Mouse (Mus musculus): Measurements from ENCODE around the gene Gsdma2. TPM values are rescaled to one million over a fixed set of nuclear protein-coding genes. Genes with fewer than 3 reads are reported as not detected.
"Not testable (repeated sequence)": the region's sequence is repeated elsewhere in the genome, so short reads cannot be mapped to it uniquely, and the experiment has no call there.

The Gsdma2 gene
- polyA plus RNA-seq, 1 experiment: not detected

DNA sequence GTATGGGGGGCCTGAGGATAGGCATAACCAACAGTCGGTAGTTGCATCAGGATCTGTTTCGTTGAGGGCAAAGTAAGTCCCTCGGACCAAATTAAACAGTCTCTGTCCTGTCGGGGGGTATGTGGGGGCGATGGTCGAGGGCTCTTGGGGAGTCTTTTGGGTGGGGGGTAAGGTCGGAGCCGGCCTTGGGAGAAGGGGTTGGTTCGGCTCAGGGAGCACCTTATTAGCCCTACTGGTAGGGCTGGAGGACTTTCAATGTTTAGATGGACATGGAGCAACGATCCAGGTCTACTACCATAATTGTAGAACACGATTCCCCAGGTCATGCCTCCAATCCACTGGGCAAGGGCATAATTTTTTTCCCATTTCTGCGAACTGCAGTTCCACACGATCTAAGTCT lies 25.8 kb upstream of the Gsdma2 start:
- Histone ChIP-seq H3K4me3 (no peak overlapping the region), H3K4me2 (ENCODE audit: low read depth) (no peak overlapping the region), H3K27me3 (ENCODE audit: control insufficient read depth, insufficient read depth, insufficient read length) (peaks cover 13% of the 10 kb centered on the region), H3K79me2 (ENCODE audit: control insufficient read depth, insufficient read depth) (no peaks in the 10 kb centered on the region), H3ac (ENCODE audit: control insufficient read depth, insufficient read length) (no peak overlapping the region), H3K36me3 (ENCODE audit: control insufficient read depth, insufficient read depth) (no peaks in the 10 kb centered on the region)
- no peak for TF ChIP-seq POLR2AphosphoS2 (IDR thresholded peaks at IDR 0.05; ENCODE audit: insufficient read length, low read depth)
- TF ChIP-seq TCF3 (IDR thresholded peaks at IDR 0.05; ENCODE audit: insufficient read length, low read depth): no peak

GRCm38 (mm10) chr11:98623981-98624380 lies 22.6 kb upstream of the Gsdma2 start:
- H3K4me3 ChIP-seq; H3K79me2 ChIP-seq (ENCODE audit: control insufficient read depth, insufficient read depth); H3K36me3 ChIP-seq (ENCODE audit: control insufficient read depth, insufficient read depth); H3ac ChIP-seq (ENCODE audit: control insufficient read depth, insufficient read length); H3K4me2 ChIP-seq (ENCODE audit: low read depth): not testable (repeated sequence)
- H3K27me3 ChIP-seq (ENCODE audit: control insufficient read depth, insufficient read depth, insufficient read length): peaks cover 31% of the 10 kb centered on the region

GRCm38 (mm10) chr11:98624381-98624780 lies 22.2 kb upstream of the Gsdma2 start:
- not testable (repeated sequence) for H3K4me3 ChIP-seq; H3K36me3 ChIP-seq (ENCODE audit: control insufficient read depth, insufficient read depth); H3K79me2 ChIP-seq (ENCODE audit: control insufficient read depth, insufficient read depth); H3K4me2 ChIP-seq (ENCODE audit: low read depth); H3ac ChIP-seq (ENCODE audit: control insufficient read depth, insufficient read length)
- peaks cover 35% of the 10 kb centered on the region for H3K27me3 ChIP-seq (ENCODE audit: control insufficient read depth, insufficient read depth, insufficient read length)

DNA sequence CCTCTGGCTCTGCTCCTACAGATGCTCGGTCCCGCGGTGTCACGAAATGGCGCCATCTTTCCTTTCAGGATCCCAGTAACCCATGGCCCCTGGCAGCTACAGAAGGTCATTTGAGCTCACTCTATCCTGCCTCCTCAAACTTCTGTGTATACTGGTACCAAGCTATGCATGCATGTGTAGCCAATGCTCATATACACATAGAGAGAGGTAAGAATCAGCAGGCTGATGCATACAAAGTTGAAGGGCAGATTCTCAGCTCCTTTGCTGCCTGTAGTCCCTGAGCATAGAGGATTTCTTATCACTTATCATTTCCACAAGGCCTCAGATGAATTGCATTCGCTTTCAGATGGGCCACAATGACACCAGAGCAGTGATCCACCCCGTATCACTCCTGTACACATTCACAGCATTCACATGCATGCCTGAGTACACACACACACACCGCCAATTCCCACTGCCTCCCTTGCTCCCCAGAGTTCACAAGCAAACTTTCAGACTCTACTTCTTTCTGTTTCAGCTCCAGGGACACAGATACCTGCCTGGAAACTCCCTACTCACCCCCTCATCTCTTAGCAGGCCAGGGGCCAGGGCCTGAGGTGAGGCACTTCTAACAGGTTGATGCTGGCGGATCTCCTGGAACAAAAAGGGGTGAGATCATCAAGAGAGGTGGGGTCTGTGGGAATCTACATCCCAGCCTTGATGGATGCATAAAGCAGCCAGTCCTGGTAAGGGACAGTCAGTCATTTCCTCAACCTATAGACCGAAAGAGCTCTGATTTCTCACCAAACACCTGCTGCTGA lies 20.7 kb upstream of the Gsdma2 start, which contains the start of the genes Gm12355 and Gsdma3:
Gene Gm12355 (minus strand): TSS at position 51 of the 800 bp plus-strand sequence.
Gene Gsdma3 (plus strand): TSS at position 750 of the 800 bp plus-strand sequence.
- Histone ChIP-seq H3K4me3 (no peak within 1 kb of the TSS), H3K27me3 (ENCODE audit: control insufficient read depth, insufficient read depth, insufficient read length) (peaks cover 49% of the 10 kb centered on the region), H3K4me2 (ENCODE audit: low read depth) (no peak within 1 kb of the TSS), H3K79me2 (ENCODE audit: control insufficient read depth, insufficient read depth) (no peaks in the 10 kb centered on the region), H3K36me3 (ENCODE audit: control insufficient read depth, insufficient read depth) (no peaks in the 10 kb centered on the region), H3ac (ENCODE audit: control insufficient read depth, insufficient read length) (no peak within 1 kb of the TSS)
- TF ChIP-seq MYOD1 (IDR thresholded peaks at IDR 0.05; ENCODE audit: control insufficient read depth in 1 of 3, insufficient read length in 2 of 3, low read depth in 2 of 3): no peak
- no peak for TF ChIP-seq USF1 (IDR thresholded peaks at IDR 0.05; ENCODE audit: low read depth)
- no peak for TF ChIP-seq E2F4 (IDR thresholded peaks at IDR 0.05; ENCODE audit: insufficient read depth)
- TF ChIP-seq SRF (IDR thresholded peaks at IDR 0.05; ENCODE audit: control insufficient read depth, insufficient read length, low read depth): no peak
- TF ChIP-seq MYOG (IDR thresholded peaks at IDR 0.05; ENCODE audit: control insufficient read depth in 1 of 3, insufficient read depth in 1 of 3, insufficient read length in 2 of 3, low read depth in 2 of 3): no peak
- no peak for TF ChIP-seq CEBPB (IDR thresholded peaks at IDR 0.05; ENCODE audit: insufficient read depth, poor library complexity, severe bottlenecking)
- TF ChIP-seq REST (IDR thresholded peaks at IDR 0.05; ENCODE audit: insufficient read depth, insufficient read length): no peak
- no peak for TF ChIP-seq MAX (IDR thresholded peaks at IDR 0.05; ENCODE audit: low read depth)
- TF ChIP-seq TCF12 (IDR thresholded peaks at IDR 0.05; ENCODE audit: insufficient read depth, poor library complexity, severe bottlenecking): no peak
- TF ChIP-seq POLR2AphosphoS2 (IDR thresholded peaks at IDR 0.05; ENCODE audit: insufficient read length, low read depth): no peak
- no peak for TF ChIP-seq POLR2A (IDR thresholded peaks at IDR 0.05; ENCODE audit: insufficient read length, low read depth)
- no peak for TF ChIP-seq TCF3 (IDR thresholded peaks at IDR 0.05; ENCODE audit: insufficient read length, low read depth)

DNA sequence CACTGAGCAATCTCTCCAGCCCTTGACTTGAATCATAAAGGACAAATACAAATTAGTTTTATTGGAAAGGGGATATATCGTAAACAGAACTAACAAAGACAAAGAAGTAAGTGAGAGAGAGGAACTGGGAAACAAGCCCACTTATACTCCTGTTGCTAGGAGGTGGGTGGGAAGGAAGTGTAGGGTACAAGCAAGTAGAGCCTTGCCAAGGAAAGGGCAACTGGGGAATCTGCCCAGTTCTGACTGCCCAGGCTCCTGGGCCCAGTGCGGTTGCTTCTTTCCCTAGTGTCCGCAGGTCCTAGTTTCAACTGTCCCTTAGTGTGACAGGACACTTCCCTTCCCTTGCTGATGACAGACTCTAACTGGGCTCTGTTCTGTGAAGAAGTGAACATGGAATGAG lies 17.9 kb upstream of the Gsdma2 start:
- H3K4me3 ChIP-seq: no peak overlapping the region
- no peak overlapping the region for H3ac ChIP-seq (ENCODE audit: control insufficient read depth, insufficient read length)
- TF ChIP-seq POLR2A (IDR thresholded peaks at IDR 0.05; ENCODE audit: insufficient read length, low read depth) (no peak), REST (IDR thresholded peaks at IDR 0.05; ENCODE audit: insufficient read depth, insufficient read length) (no peak), MYOG (IDR thresholded peaks at IDR 0.05; ENCODE audit: control insufficient read depth in 1 of 3, insufficient read depth in 1 of 3, insufficient read length in 2 of 3, low read depth in 2 of 3) (no peak), CEBPB (IDR thresholded peaks at IDR 0.05; ENCODE audit: insufficient read depth, poor library complexity, severe bottlenecking) (no peak), MYOD1 (IDR thresholded peaks at IDR 0.05; ENCODE audit: control insufficient read depth in 1 of 3, insufficient read length in 2 of 3, low read depth in 2 of 3) (no peak), TCF3 (IDR thresholded peaks at IDR 0.05; ENCODE audit: insufficient read length, low read depth) (no peak), SRF (IDR thresholded peaks at IDR 0.05; ENCODE audit: control insufficient read depth, insufficient read length, low read depth) (no peak), USF1 (IDR thresholded peaks at IDR 0.05; ENCODE audit: low read depth) (no peak), TCF12 (IDR thresholded peaks at IDR 0.05; ENCODE audit: insufficient read depth, poor library complexity, severe bottlenecking) (no peak), MAX (IDR thresholded peaks at IDR 0.05; ENCODE audit: low read depth) (no peak), E2F4 (IDR thresholded peaks at IDR 0.05; ENCODE audit: insufficient read depth) (no peak), POLR2AphosphoS2 (IDR thresholded peaks at IDR 0.05; ENCODE audit: insufficient read length, low read depth) (no peak)
- H3K4me2 ChIP-seq (ENCODE audit: low read depth): no peak overlapping the region
- peaks cover 54% of the 10 kb centered on the region for H3K27me3 ChIP-seq (ENCODE audit: control insufficient read depth, insufficient read depth, insufficient read length)
- no peaks in the 10 kb centered on the region for H3K79me2 ChIP-seq (ENCODE audit: control insufficient read depth, insufficient read depth)
- H3K36me3 ChIP-seq (ENCODE audit: control insufficient read depth, insufficient read depth): no peaks in the 10 kb centered on the region

Measured in myocyte (in vitro differentiated cells).